Mouse (Mus musculus): Measurements from ENCODE around the gene Gnat2. TPM values are rescaled to one million over a fixed set of nuclear protein-coding genes. Genes with fewer than 3 reads are reported as not detected.

Gnat2 gene
- polyA plus RNA-seq, 1 experiment from 2014 or later = 0.93 TPM

DNA sequence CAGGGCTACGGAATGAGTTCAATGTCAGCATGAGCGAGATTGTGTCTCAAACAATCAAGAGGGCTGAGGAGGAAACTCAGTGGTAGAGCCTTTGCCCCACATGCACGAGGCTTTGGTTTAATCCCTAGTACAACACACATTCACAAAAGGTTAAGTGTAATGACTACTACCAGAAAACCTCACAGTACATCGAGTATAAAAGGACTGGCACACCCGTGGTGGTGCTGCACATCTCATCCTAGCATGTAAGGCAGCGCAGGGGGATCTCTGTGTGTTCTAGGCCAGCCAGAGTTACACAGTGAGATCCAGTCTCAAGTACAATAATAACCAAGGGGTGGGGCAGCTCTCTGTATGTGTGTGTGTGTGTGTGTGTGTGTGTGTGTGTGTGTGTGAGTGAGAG, 24.9 kb downstream of the Gnat2 start:
- Histone ChIP-seq H3K9ac (ENCODE audit: low read length) (no peak overlapping the region), H3K36me3 (ENCODE audit: control insufficient read depth, insufficient read depth, low read length) (peaks cover 90% of the 10 kb centered on the region), H3K27ac (ENCODE audit: low read depth) (no peak overlapping the region), H3K4me2 (ENCODE audit: low read length) (no peak overlapping the region), H3K9me3 (ENCODE audit: control insufficient read depth, low read length) (no peaks in the 10 kb centered on the region), H3K4me1 (replicated peaks; ENCODE audit: control insufficient read depth, insufficient read depth, low read length) (no peaks in the 10 kb centered on the region), H3K4me3 (ENCODE audit: low read depth, low read length) (no peak overlapping the region), H3K27me3 (replicated peaks; ENCODE audit: control insufficient read depth, insufficient read depth, low read length) (no peaks in the 10 kb centered on the region)
- 97% methylated on average over 6 of the region's 6 CpGs for WGBS
- no peak for ATAC-seq (replicated peaks; ENCODE audit: low FRiP score, low TSS enrichment, low read depth)
- peak; percentile 20 for DNase-seq (ENCODE audit: low spot score)

DNA sequence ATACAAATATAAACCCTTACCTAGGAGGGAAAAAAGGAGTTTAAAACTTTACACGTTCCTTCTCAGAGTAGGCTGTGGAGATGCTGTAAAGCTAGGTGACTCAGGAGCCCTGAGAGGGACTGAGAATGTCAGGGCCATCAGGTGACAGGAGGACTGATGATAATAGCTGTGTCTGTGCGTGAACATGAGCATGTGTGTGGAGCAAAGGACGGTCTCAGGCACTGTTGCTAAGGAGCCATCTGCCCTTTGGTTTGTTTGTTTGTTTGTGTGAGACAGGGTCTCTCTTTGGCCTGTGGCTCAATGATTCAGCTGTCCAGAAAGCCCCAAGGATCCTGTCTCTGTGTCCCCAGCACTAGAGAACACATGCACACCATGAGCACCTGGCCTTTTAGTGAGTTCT, 28.5 kb downstream of the Gnat2 start:
- no peak overlapping the region for H3K27ac ChIP-seq (ENCODE audit: low read depth)
- H3K9ac ChIP-seq (ENCODE audit: low read length) = no peak overlapping the region
- peaks cover 66% of the 10 kb centered on the region for H3K36me3 ChIP-seq (ENCODE audit: control insufficient read depth, insufficient read depth, low read length)
- DNase-seq (ENCODE audit: low spot score) = no peak
- 88% methylated on average over 3 of the region's 3 CpGs for WGBS
- H3K27me3 ChIP-seq (replicated peaks; ENCODE audit: control insufficient read depth, insufficient read depth, low read length) = no peaks in the 10 kb centered on the region
- H3K9me3 ChIP-seq (ENCODE audit: control insufficient read depth, low read length) = no peaks in the 10 kb centered on the region
- no peak overlapping the region for H3K4me2 ChIP-seq (ENCODE audit: low read length)
- H3K4me3 ChIP-seq (ENCODE audit: low read depth, low read length) = no peak overlapping the region
- no peaks in the 10 kb centered on the region for H3K4me1 ChIP-seq (replicated peaks; ENCODE audit: control insufficient read depth, insufficient read depth, low read length)
- no peak for ATAC-seq (replicated peaks; ENCODE audit: low FRiP score, low TSS enrichment, low read depth)

DNA sequence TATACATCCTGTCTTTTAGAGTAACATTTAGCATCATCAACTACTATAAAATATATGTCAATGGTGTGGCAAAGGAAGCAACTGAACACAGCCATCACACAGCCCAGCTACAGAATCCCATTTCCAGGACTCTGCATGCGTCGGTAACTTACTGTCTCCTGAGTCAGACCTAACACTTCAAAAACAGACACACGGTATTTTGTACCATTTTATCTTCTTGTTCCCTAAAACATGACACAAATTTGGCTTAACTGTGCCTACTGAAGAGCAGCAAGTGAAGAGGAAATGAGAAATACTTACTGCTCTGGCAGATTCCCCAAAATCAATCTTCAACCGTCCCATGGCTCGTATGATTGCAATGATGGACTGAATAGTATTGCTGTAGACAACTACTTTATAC, 30.7 kb downstream of the Gnat2 start:
- 82% methylated on average over 5 of the region's 5 CpGs for WGBS

DNA sequence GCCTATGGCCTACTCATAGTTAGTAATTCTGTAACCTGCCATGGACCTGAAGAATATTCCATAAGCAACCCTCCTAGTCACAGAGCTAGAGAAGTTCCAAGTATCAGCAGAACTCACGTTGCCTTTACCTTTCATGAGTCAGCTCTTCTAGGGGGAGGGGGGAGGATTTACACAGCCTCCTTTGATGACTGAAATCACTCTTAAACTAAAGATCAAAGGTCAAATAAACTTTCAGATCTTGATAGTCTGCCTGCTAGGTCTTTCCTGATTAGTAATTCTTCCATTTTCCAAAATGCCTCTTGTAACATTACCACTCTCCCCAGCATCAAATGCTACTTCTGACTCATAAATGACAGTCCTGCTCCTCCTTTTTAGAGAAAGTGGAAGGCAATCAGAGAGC, 31.5 kb downstream of the Gnat2 start:
- Histone ChIP-seq H3K27me3 (replicated peaks; ENCODE audit: control insufficient read depth, insufficient read depth, low read length) (no peaks in the 10 kb centered on the region), H3K4me2 (ENCODE audit: low read length) (no peak overlapping the region), H3K27ac (ENCODE audit: low read depth) (no peak overlapping the region), H3K9me3 (ENCODE audit: control insufficient read depth, low read length) (no peaks in the 10 kb centered on the region), H3K9ac (ENCODE audit: low read length) (no peak overlapping the region), H3K4me3 (ENCODE audit: low read depth, low read length) (no peak overlapping the region), H3K36me3 (ENCODE audit: control insufficient read depth, insufficient read depth, low read length) (peaks cover 37% of the 10 kb centered on the region), H3K4me1 (replicated peaks; ENCODE audit: control insufficient read depth, insufficient read depth, low read length) (peaks cover 6% of the 10 kb centered on the region; the same call in 1 of the 2 replicates)
- DNase-seq (ENCODE audit: low spot score) (no peak), ATAC-seq (replicated peaks; ENCODE audit: low FRiP score, low TSS enrichment, low read depth) (no peak)
- WGBS = 39% methylated on average over 1 of the region's 1 CpGs

More for the DNA sequence above, 30.7 kb downstream of the Gnat2 start:
- no peaks in the 10 kb centered on the region for H3K9me3 ChIP-seq (ENCODE audit: control insufficient read depth, low read length)
- H3K9ac ChIP-seq (ENCODE audit: low read length) = no peak overlapping the region
- no peak overlapping the region for H3K4me2 ChIP-seq (ENCODE audit: low read length)
- H3K27me3 ChIP-seq (replicated peaks; ENCODE audit: control insufficient read depth, insufficient read depth, low read length) = no peaks in the 10 kb centered on the region
- ATAC-seq (replicated peaks; ENCODE audit: low FRiP score, low TSS enrichment, low read depth) (no peak), DNase-seq (ENCODE audit: low spot score) (no peak)
- no peak overlapping the region for H3K4me3 ChIP-seq (ENCODE audit: low read depth, low read length)
- peaks cover 46% of the 10 kb centered on the region for H3K36me3 ChIP-seq (ENCODE audit: control insufficient read depth, insufficient read depth, low read length)
- no peaks in the 10 kb centered on the region for H3K4me1 ChIP-seq (replicated peaks; ENCODE audit: control insufficient read depth, insufficient read depth, low read length)
- H3K27ac ChIP-seq (ENCODE audit: low read depth) = no peak overlapping the region

DNA sequence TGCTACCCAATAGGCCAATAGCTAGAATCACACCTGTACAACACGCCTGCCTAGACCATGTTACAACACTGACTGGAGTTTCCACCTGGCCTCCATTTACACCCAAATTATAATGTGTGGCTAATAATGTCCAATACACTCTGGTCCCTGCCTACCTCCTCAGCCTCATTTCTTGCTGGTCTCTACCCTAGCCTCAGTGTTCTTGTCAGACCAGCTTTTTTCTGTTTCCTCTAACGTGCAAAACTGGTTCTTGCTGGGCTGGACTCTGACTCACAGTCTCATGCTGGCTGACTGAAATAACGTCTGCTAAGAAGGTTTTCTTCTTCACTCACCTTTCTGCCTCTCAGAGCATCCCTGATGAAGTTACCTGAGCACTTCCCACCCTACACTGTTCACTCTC, 33.7 kb downstream of the Gnat2 start:
- Histone ChIP-seq H3K4me1 (replicated peaks; ENCODE audit: control insufficient read depth, insufficient read depth, low read length) (peaks cover 6% of the 10 kb centered on the region; the same call in 1 of the 2 replicates), H3K9ac (ENCODE audit: low read length) (no peak overlapping the region), H3K36me3 (ENCODE audit: control insufficient read depth, insufficient read depth, low read length) (peaks cover 22% of the 10 kb centered on the region), H3K27ac (ENCODE audit: low read depth) (no peak overlapping the region), H3K27me3 (replicated peaks; ENCODE audit: control insufficient read depth, insufficient read depth, low read length) (no peaks in the 10 kb centered on the region), H3K4me2 (ENCODE audit: low read length) (no peak overlapping the region), H3K9me3 (ENCODE audit: control insufficient read depth, low read length) (no peaks in the 10 kb centered on the region), H3K4me3 (ENCODE audit: low read depth, low read length) (no peak overlapping the region)
- 82% methylated on average over 3 of the region's 3 CpGs for WGBS
- no peak for ATAC-seq (replicated peaks; ENCODE audit: low FRiP score, low TSS enrichment, low read depth)
- DNase-seq (ENCODE audit: low spot score) = no peak

DNA sequence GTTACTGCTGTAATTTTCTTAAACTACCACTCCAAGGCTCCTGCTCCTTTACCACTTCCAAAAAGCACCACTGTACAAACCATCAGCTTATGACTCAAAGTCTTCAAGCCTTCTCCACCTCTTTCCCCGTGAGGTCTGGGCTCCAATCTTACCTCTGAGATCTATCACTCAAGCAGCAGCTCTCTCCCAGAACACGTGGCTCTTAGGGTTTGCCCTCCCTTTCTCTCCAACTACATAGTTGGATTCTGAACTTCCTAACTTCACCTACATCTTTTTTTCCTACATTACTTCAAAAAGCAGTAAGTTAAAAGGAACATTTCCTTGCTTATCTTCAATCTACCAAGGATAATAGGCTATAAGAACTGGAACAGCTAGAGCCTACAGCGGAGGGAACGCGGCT, 35.9 kb downstream of the Gnat2 start:
- H3K36me3 ChIP-seq (ENCODE audit: control insufficient read depth, insufficient read depth, low read length) = peaks cover under 1% of the 10 kb centered on the region; the same call in 1 of the 2 replicates
- H3K9ac ChIP-seq (ENCODE audit: low read length) = no peak overlapping the region
- H3K4me1 ChIP-seq (replicated peaks; ENCODE audit: control insufficient read depth, insufficient read depth, low read length) = peaks cover 6% of the 10 kb centered on the region; the same call in 1 of the 2 replicates
- H3K27me3 ChIP-seq (replicated peaks; ENCODE audit: control insufficient read depth, insufficient read depth, low read length) = no peaks in the 10 kb centered on the region
- H3K27ac ChIP-seq (ENCODE audit: low read depth) = no peak overlapping the region
- ATAC-seq (replicated peaks; ENCODE audit: low FRiP score, low TSS enrichment, low read depth) (no peak), DNase-seq (ENCODE audit: low spot score) (no peak)
- H3K4me2 ChIP-seq (ENCODE audit: low read length) = no peak overlapping the region
- 75% methylated on average over 5 of the region's 5 CpGs for WGBS
- no peak overlapping the region for H3K4me3 ChIP-seq (ENCODE audit: low read depth, low read length)
- no peaks in the 10 kb centered on the region for H3K9me3 ChIP-seq (ENCODE audit: control insufficient read depth, low read length)

DNA sequence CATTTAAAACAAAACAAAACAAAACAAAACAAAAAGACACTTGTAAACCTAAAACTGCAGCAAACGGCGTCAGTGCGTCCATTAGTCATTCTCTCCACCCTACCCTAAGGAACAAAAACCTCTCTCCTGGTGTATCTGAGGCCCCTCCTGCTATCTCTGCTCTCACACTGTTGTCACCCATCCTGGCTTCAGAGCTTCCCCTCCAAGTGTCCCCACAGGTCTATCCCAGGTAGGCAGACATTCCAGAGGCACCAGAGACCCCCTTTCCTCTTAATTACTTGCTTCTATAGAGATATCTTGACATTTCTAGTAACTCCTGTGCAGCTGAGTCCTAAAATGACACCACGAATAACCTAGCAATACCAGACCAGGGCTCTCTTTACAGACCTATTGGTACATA, 36.8 kb downstream of the Gnat2 start:
- no peak overlapping the region for H3K4me3 ChIP-seq (ENCODE audit: low read depth, low read length)
- 80% methylated on average over 4 of the region's 4 CpGs for WGBS
- H3K27me3 ChIP-seq (replicated peaks; ENCODE audit: control insufficient read depth, insufficient read depth, low read length) = no peaks in the 10 kb centered on the region

DNA sequence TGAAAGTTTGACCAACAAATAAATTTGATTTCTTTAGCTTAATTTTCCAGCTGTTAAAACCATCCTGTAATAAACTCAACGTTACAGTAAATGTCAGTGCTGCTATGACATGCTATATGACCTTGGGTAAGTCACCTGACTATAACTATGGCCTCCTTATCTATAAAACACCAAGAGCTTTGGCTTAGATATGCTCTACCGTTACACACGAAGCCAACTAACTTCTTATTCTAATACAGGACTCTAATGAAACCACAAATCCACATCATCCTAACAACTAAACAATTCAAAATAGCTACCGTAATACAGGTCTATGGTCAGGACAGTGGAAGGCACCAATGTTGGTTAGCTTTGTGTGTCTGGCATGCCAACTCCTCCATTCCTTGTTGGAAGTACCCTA, 37.2 kb downstream of the Gnat2 start:
- Histone ChIP-seq H3K4me1 (replicated peaks; ENCODE audit: control insufficient read depth, insufficient read depth, low read length) (peaks cover 6% of the 10 kb centered on the region; the same call in 1 of the 2 replicates), H3K4me2 (ENCODE audit: low read length) (no peak overlapping the region), H3K27me3 (replicated peaks; ENCODE audit: control insufficient read depth, insufficient read depth, low read length) (no peaks in the 10 kb centered on the region), H3K4me3 (ENCODE audit: low read depth, low read length) (no peak overlapping the region), H3K9me3 (ENCODE audit: control insufficient read depth, low read length) (no peaks in the 10 kb centered on the region), H3K36me3 (ENCODE audit: control insufficient read depth, insufficient read depth, low read length) (no peaks in the 10 kb centered on the region), H3K9ac (ENCODE audit: low read length) (no peak overlapping the region), H3K27ac (ENCODE audit: low read depth) (no peak overlapping the region)
- WGBS = 90% methylated on average over 4 of the region's 4 CpGs
- no peak for DNase-seq (ENCODE audit: low spot score)
- no peak for ATAC-seq (replicated peaks; ENCODE audit: low FRiP score, low TSS enrichment, low read depth)

More for the DNA sequence above, 36.8 kb downstream of the Gnat2 start:
- Histone ChIP-seq H3K4me2 (ENCODE audit: low read length) (no peak overlapping the region), H3K4me1 (replicated peaks; ENCODE audit: control insufficient read depth, insufficient read depth, low read length) (peaks cover 6% of the 10 kb centered on the region; the same call in 1 of the 2 replicates), H3K9me3 (ENCODE audit: control insufficient read depth, low read length) (no peaks in the 10 kb centered on the region), H3K36me3 (ENCODE audit: control insufficient read depth, insufficient read depth, low read length) (no peaks in the 10 kb centered on the region), H3K9ac (ENCODE audit: low read length) (no peak overlapping the region), H3K27ac (ENCODE audit: low read depth) (no peak overlapping the region)
- no peak for ATAC-seq (replicated peaks; ENCODE audit: low FRiP score, low TSS enrichment, low read depth)
- DNase-seq (ENCODE audit: low spot score) = no peak

DNA sequence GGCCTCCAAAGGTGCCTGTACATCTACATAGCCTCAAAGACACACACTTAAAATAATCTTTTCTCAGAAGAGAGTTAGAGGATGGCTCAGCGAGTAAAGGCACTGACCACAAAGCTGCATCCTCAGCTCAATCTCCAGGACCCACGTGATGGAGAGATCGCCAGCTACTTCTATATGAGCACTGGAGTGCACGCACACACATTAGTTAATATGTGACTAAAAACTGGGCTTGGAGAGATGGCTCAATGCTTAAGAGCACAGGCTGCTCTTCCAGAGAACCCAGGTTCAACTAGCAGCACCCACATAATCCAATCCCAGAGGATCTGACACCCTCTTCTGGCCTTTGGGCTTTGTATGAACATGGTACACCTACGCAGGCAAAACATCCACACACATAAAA, 38.6 kb downstream of the Gnat2 start:
- no peaks in the 10 kb centered on the region for H3K27me3 ChIP-seq (replicated peaks; ENCODE audit: control insufficient read depth, insufficient read depth, low read length)
- H3K4me2 ChIP-seq (ENCODE audit: low read length) = no peak overlapping the region
- WGBS = 79% methylated on average over 5 of the region's 5 CpGs
- peaks cover 6% of the 10 kb centered on the region; the same call in 1 of the 2 replicates for H3K4me1 ChIP-seq (replicated peaks; ENCODE audit: control insufficient read depth, insufficient read depth, low read length)
- no peaks in the 10 kb centered on the region for H3K9me3 ChIP-seq (ENCODE audit: control insufficient read depth, low read length)
- 0 out of 2 replicates have a peak overlapping the region, but pooled peaks have one; percentile 18 for H3K27ac ChIP-seq (ENCODE audit: low read depth)
- H3K9ac ChIP-seq (ENCODE audit: low read length) = no peak overlapping the region
- H3K36me3 ChIP-seq (ENCODE audit: control insufficient read depth, insufficient read depth, low read length) = no peaks in the 10 kb centered on the region
- ATAC-seq (replicated peaks; ENCODE audit: low FRiP score, low TSS enrichment, low read depth) (0 out of 2 replicates have a peak, but pooled peaks have one; percentile 41), DNase-seq (ENCODE audit: low spot score) (peak; percentile 52)
- no peak overlapping the region for H3K4me3 ChIP-seq (ENCODE audit: low read depth, low read length)

Data from intestine, embryonic 14.5 days (tissue).